In genomic region chr5:147192576-147192960, GRCm38 (mm10) we compare ENCODE assay signal across 25 mouse cellular contexts. TPM values are rescaled to one million over a fixed set of nuclear protein-coding genes. Genes with fewer than 3 reads are reported as not detected.
A peak's percentile ranks its signal among the peaks of the same experiment; 100 is the strongest.
DNase-seq lines count a peak whose midpoint lies in the region; ATAC-seq lines count a peak whose summit lies in the region.
"Had no signal": no experiment of that assay in that cellular context is flagged by ENCODE, and none has a peak within 500 bp of the region (broad histone marks: within the 10 kb centered on the region; RNA-seq: fewer than 3 reads in every experiment).

No protein-coding gene starts in this region.

- WGBS in hindbrain, embryonic 10.5 days = 1% methylated on average over 9 of the region's 9 CpGs
- WGBS in hindbrain, embryonic 12.5 days = 4% methylated on average over 9 of the region's 9 CpGs
- WGBS in midbrain, embryonic 11.5 days = 4% methylated on average over 9 of the region's 9 CpGs
- WGBS in midbrain, embryonic 15.5 days = 3% methylated on average over 9 of the region's 9 CpGs
- 7% methylated on average over 9 of the region's 9 CpGs for WGBS in midbrain, embryonic 13.5 days
- 3% methylated on average over 9 of the region's 9 CpGs for WGBS in liver, embryonic 12.5 days (ENCODE audit: insufficient replicate concordance)

- ATAC-seq in hindbrain, embryonic 12.5 days (ENCODE audit: low FRiP score) = no peak
- no peak for ATAC-seq in midbrain, embryonic 11.5 days (ENCODE audit: low FRiP score)
- no peak for ATAC-seq in midbrain, embryonic 15.5 days (replicated peaks)
- ATAC-seq in midbrain, embryonic 13.5 days = no peak
- no peak for ATAC-seq in liver, embryonic 12.5 days
- ATAC-seq: forebrain, embryonic 13.5 days; hindbrain, postnatal 0 days; inflammation-experienced regulatory T-cells, adult 6 months; Patski had no signal

- H3K9ac ChIP-seq in hindbrain, embryonic 12.5 days = no peak overlapping the region
- H3K9ac ChIP-seq in midbrain, embryonic 11.5 days (ENCODE audit: low read length) = no peak overlapping the region
- H3K9ac ChIP-seq in midbrain, embryonic 15.5 days = no peak overlapping the region
- no peak overlapping the region for H3K9ac ChIP-seq in midbrain, embryonic 13.5 days (replicated peaks)
- no peak overlapping the region for H3K9ac ChIP-seq in liver, embryonic 12.5 days
- H3K9ac ChIP-seq: forebrain, embryonic 13.5 days; heart, embryonic 12.5 days; heart, embryonic 15.5 days had no signal

- no peak overlapping the region for H3K27ac ChIP-seq in hindbrain, embryonic 10.5 days
- H3K27ac ChIP-seq in hindbrain, embryonic 12.5 days = no peak overlapping the region
- H3K27ac ChIP-seq in midbrain, embryonic 11.5 days (ENCODE audit: low read depth, low read length) = no peak overlapping the region
- no peak overlapping the region for H3K27ac ChIP-seq in midbrain, embryonic 15.5 days
- H3K27ac ChIP-seq in midbrain, embryonic 13.5 days = no peak overlapping the region
- H3K27ac ChIP-seq in liver, embryonic 12.5 days = no peak overlapping the region
- H3K27ac ChIP-seq: forebrain, embryonic 10.5 days; forebrain, embryonic 13.5 days; heart, embryonic 15.5 days; hindbrain, postnatal 0 days had no signal

- peaks cover 18% of the 10 kb centered on the region for H3K4me1 ChIP-seq in hindbrain, embryonic 10.5 days (replicated peaks)
- H3K4me1 ChIP-seq in hindbrain, embryonic 12.5 days = peaks cover 21% of the 10 kb centered on the region
- H3K4me1 ChIP-seq in midbrain, embryonic 11.5 days (ENCODE audit: control insufficient read depth, insufficient read depth, low read length) = peaks cover 16% of the 10 kb centered on the region
- H3K4me1 ChIP-seq in midbrain, embryonic 15.5 days = peaks cover 28% of the 10 kb centered on the region
- H3K4me1 ChIP-seq in midbrain, embryonic 13.5 days (replicated peaks) = peaks cover 31% of the 10 kb centered on the region
- H3K4me1 ChIP-seq in liver, embryonic 12.5 days = no peaks in the 10 kb centered on the region

- H3K4me2 ChIP-seq in hindbrain, embryonic 12.5 days (replicated peaks) = no peak overlapping the region
- no peak overlapping the region for H3K4me2 ChIP-seq in midbrain, embryonic 11.5 days
- H3K4me2 ChIP-seq in midbrain, embryonic 15.5 days = no peak overlapping the region
- peak overlapping the region; percentile 70; the same call in 1 of the 2 replicates for H3K4me2 ChIP-seq in midbrain, embryonic 13.5 days (replicated peaks)
- H3K4me2 ChIP-seq in liver, embryonic 12.5 days = no peak overlapping the region
- H3K4me2 ChIP-seq: forebrain, embryonic 13.5 days; heart, embryonic 12.5 days; heart, embryonic 15.5 days had no signal

- H3K9me3 ChIP-seq in hindbrain, embryonic 10.5 days = no peaks in the 10 kb centered on the region
- H3K9me3 ChIP-seq in hindbrain, embryonic 12.5 days (replicated peaks) = no peaks in the 10 kb centered on the region
- H3K9me3 ChIP-seq in midbrain, embryonic 11.5 days (ENCODE audit: control insufficient read depth, low read length) = no peaks in the 10 kb centered on the region
- H3K9me3 ChIP-seq in midbrain, embryonic 15.5 days = no peaks in the 10 kb centered on the region
- H3K9me3 ChIP-seq in midbrain, embryonic 13.5 days = no peaks in the 10 kb centered on the region
- H3K9me3 ChIP-seq in liver, embryonic 12.5 days (replicated peaks) = no peaks in the 10 kb centered on the region
- H3K9me3 ChIP-seq: forebrain, embryonic 10.5 days; forebrain, embryonic 13.5 days; heart, embryonic 12.5 days; heart, embryonic 15.5 days had no signal

- no peaks in the 10 kb centered on the region for H3K36me3 ChIP-seq in hindbrain, embryonic 10.5 days
- H3K36me3 ChIP-seq in hindbrain, embryonic 12.5 days = no peaks in the 10 kb centered on the region
- H3K36me3 ChIP-seq in midbrain, embryonic 11.5 days (ENCODE audit: control insufficient read depth, insufficient read depth, low read length) = no peaks in the 10 kb centered on the region
- H3K36me3 ChIP-seq in midbrain, embryonic 15.5 days (replicated peaks) = no peaks in the 10 kb centered on the region
- H3K36me3 ChIP-seq in midbrain, embryonic 13.5 days = no peaks in the 10 kb centered on the region
- no peaks in the 10 kb centered on the region for H3K36me3 ChIP-seq in liver, embryonic 12.5 days
- H3K36me3 ChIP-seq: forebrain, embryonic 10.5 days; G1E; heart, embryonic 12.5 days; heart, embryonic 15.5 days had no signal

- peak overlapping the region; percentile 55; the same call in 1 of the 2 replicates for H3K4me3 ChIP-seq in hindbrain, embryonic 10.5 days
- H3K4me3 ChIP-seq in hindbrain, embryonic 12.5 days = no peak overlapping the region
- no peak overlapping the region for H3K4me3 ChIP-seq in midbrain, embryonic 11.5 days (ENCODE audit: low read depth, low read length)
- H3K4me3 ChIP-seq in midbrain, embryonic 15.5 days = no peak overlapping the region
- H3K4me3 ChIP-seq in midbrain, embryonic 13.5 days (replicated peaks) = peak overlapping the region; percentile 45; the same call in 1 of the 2 replicates
- H3K4me3 ChIP-seq in liver, embryonic 12.5 days = no peak overlapping the region
- H3K4me3 ChIP-seq: forebrain, embryonic 10.5 days; forebrain, embryonic 13.5 days; heart, embryonic 12.5 days; heart, embryonic 15.5 days had no signal

- peaks cover 99% of the 10 kb centered on the region for H3K27me3 ChIP-seq in hindbrain, embryonic 10.5 days (ENCODE audit: insufficient read depth, poor library complexity, severe bottlenecking)
- H3K27me3 ChIP-seq in hindbrain, embryonic 12.5 days = peaks cover 96% of the 10 kb centered on the region
- H3K27me3 ChIP-seq in midbrain, embryonic 11.5 days (ENCODE audit: control insufficient read depth, insufficient read depth, low read length) = peaks cover 79% of the 10 kb centered on the region
- H3K27me3 ChIP-seq in midbrain, embryonic 15.5 days (replicated peaks) = peaks cover 90% of the 10 kb centered on the region
- peaks cover 96% of the 10 kb centered on the region for H3K27me3 ChIP-seq in midbrain, embryonic 13.5 days
- peaks cover 89% of the 10 kb centered on the region for H3K27me3 ChIP-seq in liver, embryonic 12.5 days (replicated peaks)

- no peak for DNase-seq in hindbrain, embryonic 10.5 days (ENCODE audit: low spot score)
- DNase-seq in midbrain, embryonic 11.5 days (ENCODE audit: low spot score, missing footprints) = peak; percentile 91
- DNase-seq: adrenal gland, postnatal 10 days; adrenal gland, postnatal 36 days; B cell, adult 2 months; cerebellum, adult 9-10 months; cerebellum, postnatal 14 days; gastrocnemius, postnatal 25 days; heart, adult 18-20 months; heart, postnatal 10 days; heart, postnatal 36 days had no signal

RNA-seq across cellular contexts. Expression of gene Gsx1, which starts 4.1 kb away (rescaled TPM):
- polyA plus RNA-seq in hindbrain, embryonic 10.5 days (2016; fragmentation: Nextera tagmentation; extraction: Ambion mirVana) = 8.9 and 16.9 TPM in 2 replicates
- polyA plus RNA-seq in hindbrain, embryonic 12.5 days (2016; fragmentation: Nextera tagmentation; extraction: Ambion mirVana) = 8.6 and 9.3 TPM in 2 replicates
- polyA plus RNA-seq in midbrain, embryonic 11.5 days (2014; fragmentation: Nextera tagmentation; extraction: Ambion mirVana) = 14.6 and 19.0 TPM in 2 replicates
- 5.5 and 6.7 TPM in 2 replicates for polyA plus RNA-seq in midbrain, embryonic 15.5 days (2015; fragmentation: Nextera tagmentation; extraction: Ambion mirVana)
- 10.7 and 16.2 TPM in 2 replicates for polyA plus RNA-seq in midbrain, embryonic 13.5 days (2015; fragmentation: Nextera tagmentation; extraction: Ambion mirVana)
- polyA plus RNA-seq in liver, embryonic 12.5 days (2016; fragmentation: Nextera tagmentation; extraction: Ambion mirVana) = not detected in 2 replicates
- polyA plus RNA-seq: embryonic facial prominence, embryonic 14.5 days; G1E; gonadal fat pad, adult 2 months; heart, embryonic 12.5 days; heart, embryonic 15.5 days; inflammation-experienced regulatory T-cells, adult 6 months; Patski had no signal

Comparison
In these comparisons a context has a peak if more than half of its experiments do, and no peak if none do; other contexts are left out.
1. H3K4me3 ChIP-seq: peak in hindbrain, embryonic 10.5 days (single experiment) and midbrain, embryonic 13.5 days (single experiment); none in hindbrain, embryonic 12.5 days (single experiment), midbrain, embryonic 11.5 days (single experiment), midbrain, embryonic 15.5 days (single experiment) and liver, embryonic 12.5 days (single experiment).